Mouse (Mus musculus) hindbrain, embryonic 11.5 days (tissue): ENCODE measurements around the gene Phf14. TPM values are rescaled to one million over a fixed set of nuclear protein-coding genes. Genes with fewer than 3 reads are reported as not detected.

Experiments used
- ATAC-seq: fragments of 200-750 bp; cut with Nextera tagmentation; 2 replicates; pipeline ENCODE4 v1.8.0; 2017; ENCODE audit warnings: mild to moderate bottlenecking, moderate TSS enrichment, moderate library complexity; ENCODE audit not compliant: low FRiP score
- DNase-seq: peaks from one replicate; pipeline ENCODE4 v3.0.0-alpha.2; 2015; ENCODE audit warnings: low spot score
- H3K27ac ChIP-seq: fragments of 300-500 bp; sonication (generic); 2 replicates; pipeline ENCODE4 v1.5.1; 2014; ENCODE audit warnings: mild to moderate bottlenecking, low read depth, low read length
- H3K27me3 ChIP-seq: fragments of 300-500 bp; sonication (generic); 2 replicates; pipeline ENCODE4 v1.6.1; 2014; ENCODE audit warnings: mild to moderate bottlenecking, low read length, moderate library complexity, mixed read lengths; ENCODE audit not compliant: control insufficient read depth, insufficient read depth
- H3K36me3 ChIP-seq: fragments of 300-500 bp; sonication (generic); 2 replicates; pipeline ENCODE4 v1.6.1; 2014; ENCODE audit warnings: mild to moderate bottlenecking, low read length, moderate library complexity, mixed read lengths; ENCODE audit not compliant: control insufficient read depth, insufficient read depth
- H3K4me1 ChIP-seq: fragments of 300-500 bp; sonication (generic); replicated peaks from 2 replicates; pipeline ENCODE4 v1.6.1; 2014; ENCODE audit warnings: low read length, mixed read lengths; ENCODE audit not compliant: control insufficient read depth, insufficient read depth
- H3K4me2 ChIP-seq: fragments of 300-500 bp; sonication (generic); replicated peaks from 2 replicates; pipeline ENCODE4 v1.6.1; 2014; ENCODE audit warnings: mild to moderate bottlenecking, low read depth, low read length
- H3K4me3 ChIP-seq: fragments of 300-500 bp; sonication (generic); 2 replicates; pipeline ENCODE4 v1.5.1; 2014; ENCODE audit warnings: low read depth, low read length
- H3K9ac ChIP-seq: fragments of 300-500 bp; sonication (generic); 2 replicates; pipeline ENCODE4 v1.6.1; 2014; ENCODE audit warnings: low read depth, low read length
- H3K9me3 ChIP-seq: fragments of 300-500 bp; sonication (generic); 2 replicates; pipeline ENCODE4 v1.6.1; 2016; ENCODE audit warnings: low read length; ENCODE audit not compliant: control insufficient read depth
- WGBS: fragments of 180-500 bp; shearing (Covaris S2); extraction: QIAGEN DNeasy Blood & Tissue Kit; methylation state at CpG from one replicate; pipeline ENCODE4 v1.1.7; 2014; 5-methylcytosine and 5-hydroxymethylcytosine counted together
- polyA plus RNA-seq: library from polyadenylated mRNA; unstranded; fragments of >200 nt; fragmentation: Nextera tagmentation; extraction: Ambion mirVana; gene quantifications from 2 replicates; pipeline ENCODE4 v1.2.1, GENCODE M21; 2014

Phf14 gene
- polyA plus RNA-seq, 1 experiment from 2014 or later = 121 TPM

GRCm38 (mm10) chr6:11933403-11933802, 25.8 kb downstream of the Phf14 start:
- WGBS = 92% methylated on average over 7 of the region's 7 CpGs
- no peak for ATAC-seq

GRCm38 (mm10) chr6:11940895-11941294, 33.3 kb downstream of the Phf14 start:
- ATAC-seq (no peak), DNase-seq (no peak)
- H3K27ac ChIP-seq = no peak overlapping the region
- no peak overlapping the region for H3K4me2 ChIP-seq
- H3K4me3 ChIP-seq = no peak overlapping the region
- no peak overlapping the region for H3K9ac ChIP-seq
- H3K4me1 ChIP-seq = no peaks in the 10 kb centered on the region
- no peaks in the 10 kb centered on the region for H3K27me3 ChIP-seq
- H3K36me3 ChIP-seq = no peaks in the 10 kb centered on the region
- no peaks in the 10 kb centered on the region for H3K9me3 ChIP-seq

More at GRCm38 (mm10) chr6:11933403-11933802, 25.8 kb downstream of the Phf14 start:
- DNase-seq = no peak
- no peaks in the 10 kb centered on the region for H3K9me3 ChIP-seq
- H3K36me3 ChIP-seq = no peaks in the 10 kb centered on the region
- no peak overlapping the region for H3K4me2 ChIP-seq
- H3K4me1 ChIP-seq = no peaks in the 10 kb centered on the region
- no peak overlapping the region for H3K4me3 ChIP-seq
- H3K27ac ChIP-seq = no peak overlapping the region
- H3K9ac ChIP-seq = no peak overlapping the region
- H3K27me3 ChIP-seq = no peaks in the 10 kb centered on the region

GRCm38 (mm10) chr6:11942089-11942488, 34.5 kb downstream of the Phf14 start:
- WGBS = 92% methylated on average over 4 of the region's 4 CpGs
- ATAC-seq (no peak), DNase-seq (no peak)
- Histone ChIP-seq H3K9me3 (no peaks in the 10 kb centered on the region), H3K9ac (no peak overlapping the region), H3K27me3 (no peaks in the 10 kb centered on the region), H3K4me3 (no peak overlapping the region), H3K27ac (no peak overlapping the region), H3K4me1 (no peaks in the 10 kb centered on the region), H3K36me3 (no peaks in the 10 kb centered on the region), H3K4me2 (no peak overlapping the region)

GRCm38 (mm10) chr6:11948100-11948499, 40.5 kb downstream of the Phf14 start:
- 93% methylated on average over 1 of the region's 1 CpGs for WGBS
- ATAC-seq = no peak

GRCm38 (mm10) chr6:11960172-11960571, 52.6 kb downstream of the Phf14 start:
- DNase-seq (no peak), ATAC-seq (no peak)
- Histone ChIP-seq H3K9ac (no peak overlapping the region), H3K27ac (no peak overlapping the region), H3K4me3 (no peak overlapping the region), H3K9me3 (no peaks in the 10 kb centered on the region), H3K4me2 (no peak overlapping the region), H3K27me3 (no peaks in the 10 kb centered on the region), H3K4me1 (no peaks in the 10 kb centered on the region), H3K36me3 (no peaks in the 10 kb centered on the region)
- 93% methylated on average over 7 of the region's 7 CpGs for whole genome bisulfite sequencing

More at GRCm38 (mm10) chr6:11948100-11948499, 40.5 kb downstream of the Phf14 start:
- no peaks in the 10 kb centered on the region for H3K36me3 ChIP-seq
- no peaks in the 10 kb centered on the region for H3K4me1 ChIP-seq
- H3K9ac ChIP-seq = no peak overlapping the region
- no peaks in the 10 kb centered on the region for H3K27me3 ChIP-seq
- no peaks in the 10 kb centered on the region for H3K9me3 ChIP-seq
- no peak overlapping the region for H3K4me2 ChIP-seq
- no peak overlapping the region for H3K4me3 ChIP-seq
- no peak for DNase-seq
- H3K27ac ChIP-seq = no peak overlapping the region

GRCm38 (mm10) chr6:11993782-11994181, 86.2 kb downstream of the Phf14 start:
- Histone ChIP-seq H3K4me2 (no peak overlapping the region), H3K4me1 (no peaks in the 10 kb centered on the region), H3K9me3 (no peaks in the 10 kb centered on the region), H3K9ac (no peak overlapping the region), H3K27ac (no peak overlapping the region), H3K4me3 (no peak overlapping the region), H3K27me3 (no peaks in the 10 kb centered on the region), H3K36me3 (peaks cover 3% of the 10 kb centered on the region; the same call in 1 of the 2 replicates)
- ATAC-seq (no peak), DNase-seq (no peak)
- WGBS = 100% methylated on average over 1 of the region's 1 CpGs

GRCm38 (mm10) chr6:11998576-11998975, 91.0 kb downstream of the Phf14 start:
- no peak overlapping the region for H3K4me2 ChIP-seq
- no peak overlapping the region for H3K4me3 ChIP-seq
- no peak overlapping the region for H3K27ac ChIP-seq
- 96% methylated on average over 4 of the region's 4 CpGs for WGBS
- no peaks in the 10 kb centered on the region for H3K9me3 ChIP-seq
- peaks cover 5% of the 10 kb centered on the region; the same call in 1 of the 2 replicates for H3K36me3 ChIP-seq
- no peaks in the 10 kb centered on the region for H3K4me1 ChIP-seq
- H3K27me3 ChIP-seq = no peaks in the 10 kb centered on the region
- no peak for DNase-seq
- no peak overlapping the region for H3K9ac ChIP-seq
- no peak for ATAC-seq

- Histone ChIP-seq H3K4me3 (no peak overlapping the region), H3K27ac (no peak overlapping the region), H3K27me3 (no peaks in the 10 kb centered on the region), H3K4me2 (no peak overlapping the region), H3K36me3 (peaks cover 5% of the 10 kb centered on the region; the same call in 1 of the 2 replicates), H3K9ac (no peak overlapping the region), H3K9me3 (no peaks in the 10 kb centered on the region), H3K4me1 (no peaks in the 10 kb centered on the region)
- ATAC-seq = no peak
- WGBS = 92% methylated on average over 1 of the region's 1 CpGs
- no peak for DNase-seq
Measured at GRCm38 (mm10) chr6:11999506-11999905, 91.9 kb downstream of the Phf14 start.

GRCm38 (mm10) chr6:12005455-12005854, 97.8 kb downstream of the Phf14 start:
- Histone ChIP-seq H3K4me3 (no peak overlapping the region), H3K4me2 (no peak overlapping the region), H3K4me1 (no peaks in the 10 kb centered on the region), H3K27ac (no peak overlapping the region), H3K9me3 (no peaks in the 10 kb centered on the region), H3K36me3 (no peaks in the 10 kb centered on the region), H3K9ac (no peak overlapping the region), H3K27me3 (no peaks in the 10 kb centered on the region)
- WGBS = 92% methylated on average over 4 of the region's 4 CpGs
- DNase-seq = no peak
- no peak for ATAC-seq
